Mouse (Mus musculus) olfactory bulb, adult 2 months (tissue): ENCODE measurements around the gene Dcaf17. TPM values are rescaled to one million over a fixed set of nuclear protein-coding genes. Genes with fewer than 3 reads are reported as not detected.

ENCODE experiments used
- H3K27ac ChIP-seq: fragments of 200-500 bp; 2 replicates; pipeline ENCODE4 v1.5.1; 2012; ENCODE audit warnings: low read depth, low read length; ENCODE audit not compliant: insufficient read depth
- H3K4me1 ChIP-seq: fragments of 200-500 bp; 2 replicates; pipeline ENCODE4 v1.6.1; 2012; ENCODE audit warnings: low read length; ENCODE audit not compliant: control insufficient read depth, insufficient read depth
- H3K4me3 ChIP-seq: fragments of 200-500 bp; 2 replicates; pipeline ENCODE4 v1.5.1; 2012; ENCODE audit warnings: mild to moderate bottlenecking, low read depth, low read length, moderate library complexity; ENCODE audit not compliant: insufficient read depth
- CTCF ChIP-seq: fragments of 200-500 bp; IDR thresholded peaks from 2 replicates; pipeline ENCODE4 v1.5.1; 2012; ENCODE audit warnings: low read depth, mild to moderate bottlenecking, low read length, moderate library complexity; ENCODE audit not compliant: insufficient read depth
- POLR2A ChIP-seq: fragments of 200-500 bp; IDR thresholded peaks from 2 replicates; pipeline ENCODE4 v1.6.1; 2012; ENCODE audit warnings: mild to moderate bottlenecking, low read depth, low read length, moderate library complexity; ENCODE audit not compliant: insufficient read depth
- WGBS: fragments of 180-500 bp; shearing (Covaris S2); methylation state at CpG from one replicate; pipeline ENCODE4 v1.1.7; 2018; 5-methylcytosine and 5-hydroxymethylcytosine counted together
- polyA plus RNA-seq: library from polyadenylated mRNA; stranded (reverse); fragments of >200 nt; gene quantifications from 2 replicates; pipeline ENCODE4 v1.2.4, GENCODE M21; 2012; ENCODE audit warnings: low replicate concordance; ENCODE audit not compliant: missing spikeins, insufficient read depth, insufficient read length

The Dcaf17 gene
- polyA plus RNA-seq, 1 experiment, result not detected

DNA sequence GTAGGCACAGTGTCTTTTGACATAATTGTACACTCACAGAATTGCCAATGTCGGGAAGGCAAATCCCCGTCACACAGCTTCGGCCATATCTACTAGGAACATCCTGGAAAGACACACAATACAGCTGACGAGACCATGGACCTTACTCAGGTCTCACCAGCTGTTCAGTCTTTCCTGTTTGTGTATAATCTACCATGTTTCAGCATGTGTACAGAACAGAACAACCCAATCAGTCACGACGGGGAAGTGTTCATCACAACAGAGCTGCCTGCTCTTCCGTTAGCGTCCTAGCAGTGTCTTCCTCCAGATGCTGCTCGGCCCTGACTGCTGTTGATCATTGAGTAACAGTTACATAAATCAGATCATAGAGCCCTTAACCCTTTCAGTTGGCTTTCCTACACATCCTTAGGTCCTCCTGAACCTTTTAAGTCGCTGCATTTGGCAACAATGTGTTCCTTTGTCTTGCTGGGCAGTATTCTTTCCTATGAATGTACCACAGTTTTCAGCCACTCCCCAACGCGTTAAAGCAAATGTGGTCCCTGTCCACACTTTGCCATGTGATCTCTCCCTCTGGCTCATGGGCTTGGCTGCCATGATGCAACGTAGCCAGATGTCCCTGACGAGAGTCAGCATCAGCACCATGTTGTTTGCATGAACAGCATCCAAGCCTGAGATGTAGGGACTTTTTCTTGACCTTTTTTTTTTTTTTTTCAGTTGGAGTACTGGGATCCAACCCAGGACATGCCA lies 50.5 kb downstream of the Dcaf17 start:
- WGBS, result 83% methylated on average over 14 of the region's 14 CpGs
- TF ChIP-seq POLR2A, result no peak
- no peak for TF ChIP-seq CTCF
- no peaks in the 10 kb centered on the region for H3K4me1 ChIP-seq
- no peak overlapping the region for H3K27ac ChIP-seq
- no peak overlapping the region for H3K4me3 ChIP-seq

DNA sequence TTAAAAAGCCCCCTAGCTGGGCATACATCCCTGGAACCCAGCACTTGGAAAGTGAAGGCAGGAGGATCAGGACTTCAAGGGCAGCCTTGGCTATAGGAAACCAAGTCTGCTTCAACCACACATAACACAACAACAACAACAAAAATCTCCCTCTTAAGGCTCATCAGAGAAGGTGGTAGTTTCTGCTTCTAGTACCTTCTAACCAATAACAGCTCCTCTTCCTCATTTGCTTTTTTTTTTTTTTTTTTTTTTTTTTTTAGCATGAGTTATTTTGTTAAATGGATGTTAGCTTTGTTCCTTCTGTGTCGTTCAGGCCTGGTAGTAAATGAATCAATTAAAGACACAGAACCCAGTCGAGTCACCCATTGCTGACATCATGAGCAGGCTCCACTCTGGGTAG lies 52.1 kb downstream of the Dcaf17 start:
- Histone ChIP-seq H3K4me3 (no peak overlapping the region), H3K4me1 (no peaks in the 10 kb centered on the region), H3K27ac (no peak overlapping the region)
- TF ChIP-seq CTCF (no peak), POLR2A (no peak)
- WGBS, result 60% methylated on average over 2 of the region's 2 CpGs

DNA sequence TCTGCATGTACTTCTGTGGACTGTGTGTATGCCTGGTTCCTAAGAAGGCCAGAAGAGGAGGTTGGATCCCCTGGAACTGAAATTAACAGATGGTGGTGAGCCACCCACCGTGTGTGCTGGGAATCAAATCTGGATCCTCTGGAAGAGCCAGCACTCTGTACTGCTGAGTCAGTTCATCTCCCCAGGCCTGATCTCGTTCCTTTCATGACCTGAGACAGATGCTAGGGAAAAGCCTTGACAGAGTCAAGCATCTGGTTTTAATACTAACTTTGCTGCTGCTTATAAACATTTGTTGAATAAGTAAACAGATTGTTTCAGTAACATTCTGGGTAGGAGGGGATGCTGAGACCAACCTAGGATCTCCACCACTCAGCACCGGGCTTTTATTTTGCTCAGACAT lies 53.4 kb downstream of the Dcaf17 start:
- TF ChIP-seq POLR2A (no peak), CTCF (no peak)
- WGBS, result 85% methylated on average over 3 of the region's 3 CpGs
- Histone ChIP-seq H3K4me1 (no peaks in the 10 kb centered on the region), H3K27ac (no peak overlapping the region), H3K4me3 (no peak overlapping the region)

DNA sequence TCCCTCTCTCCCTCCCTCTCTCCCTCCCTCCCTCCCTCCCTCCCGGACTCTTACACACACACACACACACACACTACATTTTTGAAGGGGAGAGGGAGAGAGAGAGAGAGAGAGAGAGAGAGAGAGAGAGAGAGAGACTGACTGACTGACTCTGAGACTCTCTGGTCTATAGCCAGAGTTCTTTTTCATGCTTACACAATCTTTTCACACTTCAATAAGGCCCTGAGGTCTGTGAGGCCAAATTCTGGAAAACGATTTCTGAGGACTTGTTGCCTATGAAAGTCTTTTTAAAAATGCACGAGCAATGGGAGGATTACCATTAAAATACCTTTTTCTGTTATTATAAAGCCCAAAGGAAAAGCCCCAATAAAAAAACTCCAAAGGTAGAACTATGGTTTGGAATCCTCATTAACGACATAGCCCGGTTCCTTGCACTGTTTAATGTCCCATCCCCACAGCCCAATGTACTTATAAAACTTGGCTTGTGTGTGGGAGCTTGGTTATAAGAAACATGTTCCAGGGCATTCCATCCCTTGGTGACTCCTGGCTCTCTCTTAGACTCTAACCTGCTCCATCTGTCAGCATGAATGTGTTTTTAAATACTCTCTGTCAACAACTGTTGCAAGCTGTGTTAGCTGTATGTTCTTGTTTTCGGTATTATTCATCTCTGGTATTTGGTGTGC lies 58.5 kb downstream of the Dcaf17 start:
- no peak for TF ChIP-seq CTCF
- TF ChIP-seq POLR2A, result no peak
- WGBS, result 65% methylated on average over 6 of the region's 6 CpGs
- Histone ChIP-seq H3K27ac (no peak overlapping the region), H3K4me1 (peaks cover 11% of the 10 kb centered on the region), H3K4me3 (no peak overlapping the region)

DNA sequence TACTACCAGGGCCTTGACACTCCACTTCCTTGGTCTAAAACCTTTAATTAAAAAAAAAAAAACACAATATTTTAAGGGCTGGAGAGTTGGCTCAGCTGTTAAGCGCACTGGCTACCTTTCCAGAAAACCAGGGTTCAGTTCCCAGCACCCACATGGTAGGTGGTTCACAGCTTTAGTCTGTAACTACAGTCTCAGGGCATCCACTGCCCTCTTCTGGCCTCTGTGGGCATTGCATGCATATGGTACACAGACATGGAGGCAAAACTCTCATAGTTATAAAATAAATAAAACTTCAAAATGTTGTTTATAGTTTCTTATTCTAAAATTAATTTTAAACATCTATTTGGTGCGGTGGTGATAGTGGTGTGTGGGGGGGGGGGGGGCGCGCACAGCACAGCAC lies 61.0 kb downstream of the Dcaf17 start:
- Histone ChIP-seq H3K4me3 (no peak overlapping the region), H3K4me1 (peaks cover 11% of the 10 kb centered on the region), H3K27ac (no peak overlapping the region)
- TF ChIP-seq CTCF, result no peak
- TF ChIP-seq POLR2A, result no peak
- 89% methylated on average over 4 of the region's 4 CpGs for WGBS

DNA sequence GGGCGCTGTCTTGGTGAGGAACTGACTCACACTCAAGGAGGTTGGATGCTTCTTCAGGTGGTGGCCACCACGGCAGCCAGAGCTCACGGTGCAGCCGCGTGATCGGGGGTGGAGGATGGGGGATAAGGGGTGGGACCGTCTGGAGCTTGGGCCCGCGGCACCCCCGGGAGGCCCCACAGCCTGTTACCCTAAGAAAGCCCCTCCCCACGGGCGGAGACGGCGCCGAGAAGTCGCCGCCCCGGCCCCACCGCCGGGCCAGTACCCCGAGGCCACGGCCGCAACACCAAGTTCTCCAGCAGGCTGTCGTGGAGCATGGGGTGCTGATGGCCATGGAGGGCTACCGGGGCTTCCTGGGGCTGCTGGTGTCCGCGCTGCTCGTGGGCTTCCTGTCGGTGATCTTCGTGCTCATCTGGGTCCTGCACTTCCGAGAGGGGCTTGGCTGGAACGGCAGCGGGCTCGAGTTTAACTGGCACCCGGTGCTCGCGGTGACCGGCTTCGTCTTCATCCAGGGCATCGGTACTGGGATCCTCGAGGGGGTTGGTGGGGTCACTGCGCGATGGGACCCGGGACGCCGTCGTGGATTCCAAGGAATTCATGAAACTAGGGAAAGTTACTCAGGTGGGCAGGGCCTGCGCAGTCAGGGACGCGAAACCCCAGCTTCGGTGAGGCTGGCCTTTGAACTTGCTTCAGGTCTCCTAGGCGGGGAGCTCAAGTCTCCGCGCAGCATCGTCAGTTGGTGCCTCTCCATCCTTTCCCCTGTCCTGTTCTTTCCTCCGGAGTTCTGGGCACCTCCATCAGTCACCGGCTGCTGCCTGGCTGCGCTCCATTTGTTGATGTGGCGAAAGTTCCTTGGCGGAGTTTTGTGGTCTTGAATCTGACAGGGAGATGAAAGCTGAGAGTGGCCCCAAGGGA lies 62.9 kb downstream of the Dcaf17 start, which contains the start of gene Cybrd1:
Gene Cybrd1, plus strand, starts transcription at position 127 of the 912 bp plus-strand sequence.
- TF ChIP-seq POLR2A, result no peak
- TF ChIP-seq CTCF, result no peak
- H3K27ac ChIP-seq, result no peak within 1 kb of the TSS
- WGBS, result 5% methylated on average over 60 of the region's 60 CpGs

DNA sequence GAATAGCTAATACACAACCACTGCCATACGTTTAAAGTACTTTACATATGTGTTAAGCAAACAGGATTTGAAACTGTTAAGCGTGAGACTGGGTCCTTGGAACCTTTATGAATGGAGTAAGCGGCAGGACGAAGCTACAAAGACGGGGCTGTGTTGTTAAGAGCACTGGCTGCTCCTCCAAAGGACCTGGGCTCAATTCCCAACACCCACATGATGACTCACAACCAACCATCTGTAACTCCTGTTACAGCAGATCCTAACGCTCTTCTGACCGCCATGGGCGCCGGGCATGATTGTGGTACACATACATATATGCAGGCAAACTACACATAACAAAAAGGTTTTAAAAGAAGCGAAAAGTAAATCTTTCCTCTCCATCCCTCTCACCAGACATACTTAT lies 65.7 kb downstream of the Dcaf17 start:
- TF ChIP-seq POLR2A (no peak), CTCF (no peak)
- WGBS, result 62% methylated on average over 10 of the region's 10 CpGs

More for the DNA sequence above, 62.9 kb downstream of the Dcaf17 start, which contains the start of gene Cybrd1:
- peaks cover 11% of the 10 kb centered on the region for H3K4me1 ChIP-seq
- H3K4me3 ChIP-seq, result peak within 1 kb of the TSS; percentile 44

DNA sequence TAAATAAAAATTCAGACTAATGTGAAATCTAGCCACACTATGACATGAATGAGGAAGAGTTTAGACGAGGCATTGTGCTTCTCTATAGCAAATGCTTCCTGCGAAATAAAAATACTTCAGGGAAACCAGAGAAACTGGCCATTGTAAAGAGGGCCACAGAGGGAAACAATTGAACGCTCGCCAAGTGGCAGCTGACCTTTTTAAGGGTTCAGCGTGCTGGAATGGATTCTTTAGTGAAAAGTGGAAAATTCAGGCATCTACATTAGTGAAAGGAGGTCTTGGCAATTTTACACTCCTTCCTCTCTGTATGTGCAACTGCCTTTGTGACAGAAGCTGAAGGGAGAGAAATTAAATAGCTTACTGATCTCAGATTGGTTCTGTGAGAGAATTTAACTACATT lies 66.3 kb downstream of the Dcaf17 start:
- TF ChIP-seq CTCF (no peak), POLR2A (no peak)
- Histone ChIP-seq H3K27ac (no peak overlapping the region), H3K4me3 (no peak overlapping the region), H3K4me1 (peaks cover 11% of the 10 kb centered on the region)
- 48% methylated on average over 5 of the region's 5 CpGs for WGBS

More for the DNA sequence above, 65.7 kb downstream of the Dcaf17 start:
- Histone ChIP-seq H3K4me3 (no peak overlapping the region), H3K4me1 (peaks cover 11% of the 10 kb centered on the region), H3K27ac (no peak overlapping the region)
